Mouse (Mus musculus) thymus, adult 2 months (tissue): ENCODE measurements around the gene Fpr1. TPM values are rescaled to one million over a fixed set of nuclear protein-coding genes. Genes with fewer than 3 reads are reported as not detected.
"Not testable (repeated sequence)": the region's sequence is repeated elsewhere in the genome, so short reads cannot be mapped to it uniquely, and the experiment has no call there.

ENCODE experiments used
- DNase-seq: peaks from one replicate; pipeline ENCODE4 v3.0.0; 2021
- H3K27ac ChIP-seq: fragments of 200-500 bp; 2 replicates; pipeline ENCODE4 v1.5.1; 2012; ENCODE audit warnings: low read length, control low read depth; ENCODE audit not compliant: control insufficient read depth, insufficient read depth
- H3K27me3 ChIP-seq: fragments of 200-500 bp; 2 replicates; pipeline ENCODE4 v1.6.1; 2012; ENCODE audit warnings: mild to moderate bottlenecking, low read length, moderate library complexity, mixed read lengths; ENCODE audit not compliant: control insufficient read depth, insufficient read depth
- H3K36me3 ChIP-seq: fragments of 200-500 bp; 2 replicates; pipeline ENCODE4 v1.6.1; 2012; ENCODE audit warnings: mild to moderate bottlenecking, low read length, moderate library complexity; ENCODE audit not compliant: control insufficient read depth, insufficient read depth
- H3K4me1 ChIP-seq: fragments of 200-500 bp; replicated peaks from 2 replicates; pipeline ENCODE4 v1.6.1; 2012; ENCODE audit warnings: low read length; ENCODE audit not compliant: control insufficient read depth, insufficient read depth
- H3K4me3 ChIP-seq: fragments of 200-500 bp; 2 replicates; pipeline ENCODE4 v1.5.1; 2012; ENCODE audit warnings: mild to moderate bottlenecking, low read length, control low read depth, moderate library complexity; ENCODE audit not compliant: control insufficient read depth, insufficient read depth
- CTCF ChIP-seq: fragments of 200-500 bp; IDR thresholded peaks from 2 replicates; pipeline ENCODE4 v1.5.1; 2012; ENCODE audit warnings: mild to moderate bottlenecking, control low read depth, low read length, moderate library complexity, borderline replicate concordance; ENCODE audit not compliant: control insufficient read depth, poor library complexity, insufficient read depth; ENCODE audit errors: extremely low read depth
- POLR2A ChIP-seq: fragments of 200-500 bp; IDR thresholded peaks from 2 replicates; pipeline ENCODE4 v1.6.1; 2012; ENCODE audit warnings: mild to moderate bottlenecking, low read length, control low read depth, moderate library complexity; ENCODE audit not compliant: control insufficient read depth, poor library complexity, insufficient read depth; ENCODE audit errors: extremely low read depth
- WGBS: fragments of 180-500 bp; shearing (Covaris S2); methylation state at CpG from one replicate; pipeline ENCODE4 v1.1.7; 2018; 5-methylcytosine and 5-hydroxymethylcytosine counted together
- polyA plus RNA-seq: library from polyadenylated mRNA; depleted of rRNA; stranded (reverse); fragments of >200 nt; gene quantifications from 2 replicates; pipeline ENCODE4 v1.2.3, GENCODE M21; 2012

Fpr1 gene
- polyA plus RNA-seq, 1 experiment = 0.50 TPM

DNA sequence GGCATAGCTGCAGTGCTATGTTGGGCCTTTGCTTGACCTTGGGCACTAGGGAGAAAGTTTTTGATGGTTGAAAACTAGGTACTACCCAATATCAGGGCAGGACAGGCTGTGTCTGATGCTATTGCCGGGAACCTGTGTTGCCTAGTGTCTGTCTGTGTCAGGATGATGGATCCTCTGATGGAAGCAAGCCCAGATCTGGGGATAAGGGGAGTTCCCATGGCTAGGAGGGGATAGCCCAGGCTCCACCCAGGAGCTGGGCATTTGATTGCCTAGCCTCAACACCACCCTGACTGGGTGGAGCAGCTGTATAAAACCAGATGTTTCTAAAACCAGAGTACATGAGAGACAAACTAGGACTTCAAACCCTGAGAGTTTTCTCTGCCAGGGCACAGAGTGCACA is 27.1 kb downstream of the Fpr1 start:
- no peak for DNase-seq
- no peak for TF ChIP-seq CTCF
- TF ChIP-seq POLR2A = no peak
- Histone ChIP-seq H3K4me3 (no peak overlapping the region), H3K36me3 (no peaks in the 10 kb centered on the region), H3K27me3 (no peaks in the 10 kb centered on the region), H3K4me1 (no peaks in the 10 kb centered on the region), H3K27ac (no peak overlapping the region)
- WGBS = 94% methylated on average over 1 of the region's 1 CpGs

DNA sequence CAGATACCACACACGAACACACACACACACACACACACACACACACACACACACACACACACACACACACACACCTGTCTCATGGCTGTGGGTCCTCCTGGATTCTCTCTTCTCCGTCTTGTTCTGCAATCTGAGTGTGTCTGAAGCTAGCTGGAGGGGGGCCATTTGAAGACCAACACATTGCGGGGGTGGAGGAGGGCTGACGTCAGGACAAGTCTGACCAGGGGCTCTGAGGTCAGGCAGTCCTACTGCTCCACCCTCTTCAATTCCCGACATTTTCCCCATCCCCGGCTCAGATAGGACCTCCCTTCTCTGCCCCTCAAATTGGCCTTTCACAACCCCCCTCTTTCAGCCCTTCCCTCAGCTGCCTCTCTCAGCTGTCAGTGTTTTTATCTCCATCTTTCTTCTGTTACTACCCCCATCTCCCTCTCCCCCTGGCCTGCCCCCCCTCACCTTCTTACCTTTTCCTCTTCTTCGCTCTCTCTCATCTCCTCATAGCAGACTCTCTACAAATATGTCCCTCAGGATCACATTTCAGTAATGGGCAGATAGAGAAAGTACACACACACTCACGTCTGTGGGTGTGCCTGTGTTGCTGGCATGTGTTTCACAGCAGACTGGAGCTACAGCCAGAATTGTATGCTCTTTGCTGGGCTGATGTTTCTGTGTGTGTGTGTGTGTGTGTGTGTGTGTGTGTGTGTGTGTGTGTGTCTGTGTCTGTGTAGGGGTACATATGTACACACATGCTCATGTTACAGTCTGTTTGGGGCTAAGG is 28.5 kb downstream of the Fpr1 start, which contains the start of gene Has1:
Gene Has1, minus strand, starts transcription at position 142 of the 775 bp plus-strand sequence.
- no peak for DNase-seq
- H3K27me3 ChIP-seq = no peaks in the 10 kb centered on the region
- TF ChIP-seq CTCF = no peak
- no peak for TF ChIP-seq POLR2A
- H3K4me3 ChIP-seq = no peak within 1 kb of the TSS
- H3K27ac ChIP-seq = no peak within 1 kb of the TSS
- no peaks in the 10 kb centered on the region for H3K4me1 ChIP-seq
- WGBS = 85% methylated on average over 8 of the region's 8 CpGs
- no peaks in the 10 kb centered on the region for H3K36me3 ChIP-seq

DNA sequence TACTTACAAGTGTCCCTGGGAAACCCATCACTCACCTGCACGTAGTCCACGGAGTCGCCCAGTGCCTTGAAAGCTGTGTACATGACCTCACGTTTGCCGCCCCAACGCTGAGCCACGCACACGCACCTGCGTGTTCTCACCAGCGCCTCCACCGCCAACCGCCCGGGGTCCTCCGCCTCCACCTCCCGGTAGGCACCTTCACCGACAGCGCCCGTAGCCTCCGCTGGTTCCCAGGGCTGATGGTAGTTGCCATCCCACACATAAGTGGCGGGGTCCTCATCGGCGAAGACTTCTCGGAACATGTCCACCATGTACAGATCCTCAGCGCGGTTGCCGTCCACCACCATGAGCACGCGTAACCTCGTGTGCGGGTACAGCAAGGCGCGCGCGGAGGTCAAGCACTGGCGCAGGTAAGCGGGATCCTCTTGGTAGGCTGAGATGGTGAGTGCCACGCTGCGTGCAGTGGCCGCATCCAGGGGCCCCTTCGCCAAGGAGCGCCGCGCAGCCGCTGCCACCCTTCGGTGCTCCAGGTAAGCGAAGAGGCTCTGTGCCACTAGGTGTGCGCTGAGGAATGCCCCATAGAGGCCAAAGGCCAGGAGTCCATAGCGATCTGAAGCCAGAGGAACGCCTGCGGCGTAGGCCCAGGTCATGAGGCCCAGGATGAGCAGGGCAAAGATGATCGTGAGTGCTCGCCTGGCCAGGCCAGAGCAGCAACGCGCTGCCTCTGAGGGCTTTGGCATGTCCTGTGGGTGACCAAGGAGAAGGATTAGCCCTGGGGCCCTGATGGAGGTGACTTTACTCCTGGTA is 33.6 kb downstream of the Fpr1 start:
- Histone ChIP-seq H3K36me3 (no peaks in the 10 kb centered on the region), H3K4me1 (no peaks in the 10 kb centered on the region), H3K27me3 (no peaks in the 10 kb centered on the region; the same call in 1 of the 2 replicates), H3K27ac (no peak overlapping the region), H3K4me3 (no peak overlapping the region)
- WGBS = 50% methylated on average over 55 of the region's 55 CpGs
- TF ChIP-seq CTCF = no peak
- no peak for TF ChIP-seq POLR2A
- DNase-seq = no peak

DNA sequence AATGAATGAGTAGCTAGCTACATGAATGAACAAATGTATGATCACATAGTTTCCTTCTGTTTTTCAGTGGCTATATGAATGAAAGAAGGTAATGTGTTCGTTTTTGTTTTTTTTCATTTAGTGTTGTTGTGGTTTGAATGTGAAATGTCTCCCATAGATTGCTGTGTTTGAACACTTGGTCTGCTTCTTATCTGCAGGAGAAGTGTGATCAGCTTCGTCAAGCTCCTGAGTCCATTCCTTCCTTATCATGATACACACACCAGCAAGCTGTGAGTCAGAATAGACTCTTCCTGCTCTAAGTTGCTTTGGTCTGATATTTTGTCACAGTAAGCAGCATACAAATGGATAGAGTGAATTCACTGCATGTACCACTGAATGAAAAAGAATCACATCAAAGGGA is 34.8 kb downstream of the Fpr1 start:
- H3K4me3 ChIP-seq = no peak overlapping the region
- no peak overlapping the region for H3K27ac ChIP-seq
- no peaks in the 10 kb centered on the region; the same call in 1 of the 2 replicates for H3K27me3 ChIP-seq
- no peak for DNase-seq
- TF ChIP-seq POLR2A (no peak), CTCF (no peak)
- H3K36me3 ChIP-seq = no peaks in the 10 kb centered on the region
- H3K4me1 ChIP-seq = no peaks in the 10 kb centered on the region
- WGBS = 46% methylated on average over 2 of the region's 2 CpGs

DNA sequence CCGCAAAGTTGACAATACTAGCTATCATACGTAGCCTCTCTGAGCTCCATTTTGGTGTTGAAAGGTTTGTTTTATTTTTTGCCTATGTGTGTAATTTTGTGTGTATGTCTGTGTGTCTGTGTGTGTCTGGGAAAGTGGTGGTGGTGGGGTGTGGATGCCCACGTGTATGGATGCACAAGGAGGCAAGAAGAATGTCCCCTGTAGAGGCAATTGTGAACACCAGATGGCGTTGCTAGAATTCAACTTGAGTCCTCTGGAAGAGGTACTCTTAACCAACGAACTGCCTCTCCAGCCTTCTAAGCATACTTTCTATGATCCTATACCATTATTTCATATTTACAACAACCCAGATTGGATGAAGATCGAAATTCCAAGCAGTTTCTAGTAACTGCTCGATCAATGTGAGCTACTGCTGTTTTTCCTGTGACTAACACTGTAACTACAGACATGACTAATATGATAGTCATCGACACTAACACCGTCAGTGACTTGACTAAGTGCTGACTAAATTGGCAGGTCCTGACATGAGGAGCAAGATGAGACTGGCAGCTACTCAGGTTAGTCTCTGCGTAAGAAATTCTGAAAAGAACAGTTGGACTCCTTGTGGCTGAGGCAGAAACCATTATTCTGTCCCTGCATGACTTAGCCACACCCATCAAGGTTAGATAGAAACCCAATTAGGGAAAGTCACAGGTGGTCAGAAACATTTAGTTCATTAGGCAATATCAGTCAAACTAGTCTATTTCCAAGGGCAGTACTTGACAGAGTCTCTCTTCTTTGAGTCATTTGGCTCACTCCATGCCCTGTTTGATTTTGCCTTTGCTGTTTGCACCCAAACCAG is 38.3 kb downstream of the Fpr1 start:
- DNase-seq = peak; percentile 18
- H3K36me3 ChIP-seq = no peaks in the 10 kb centered on the region
- H3K4me3 ChIP-seq = no peak overlapping the region
- no peaks in the 10 kb centered on the region for H3K4me1 ChIP-seq
- H3K27ac ChIP-seq = no peak overlapping the region
- no peak for TF ChIP-seq POLR2A
- TF ChIP-seq CTCF = no peak
- 69% methylated on average over 10 of the region's 10 CpGs for WGBS
- H3K27me3 ChIP-seq = no peaks in the 10 kb centered on the region; the same call in 1 of the 2 replicates

DNA sequence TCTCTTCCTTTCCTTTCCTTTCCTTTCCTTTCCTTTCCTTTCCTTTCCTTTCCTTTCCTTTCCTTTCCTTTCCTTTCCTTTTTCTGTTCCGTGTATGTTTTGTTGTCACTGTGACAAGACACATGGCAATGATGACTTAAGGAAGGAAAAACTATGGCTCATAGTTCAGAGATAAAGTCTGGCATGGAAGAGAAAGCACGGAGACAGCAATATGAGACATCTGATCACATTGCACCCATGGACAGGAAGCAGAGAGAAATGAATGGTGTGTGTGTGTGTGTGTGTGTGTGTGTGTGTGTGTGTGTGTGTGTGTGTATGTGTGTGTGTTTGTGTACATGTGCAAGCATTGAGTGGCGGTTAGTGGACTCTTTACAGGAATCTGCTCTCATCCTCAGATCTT is 39.1 kb downstream of the Fpr1 start:
- not testable (repeated sequence) for DNase-seq, H3K36me3 ChIP-seq, H3K4me3 ChIP-seq, H3K4me1 ChIP-seq, H3K27me3 ChIP-seq, H3K27ac ChIP-seq
- WGBS = 70% methylated on average over 3 of the region's 3 CpGs
